Mouse (Mus musculus) forebrain, embryonic 10.5 days (tissue): ENCODE measurements at regions not wholly inside any gene's neighbourhood (a gene's known extent, or its start where the extent isn't known, plus 50 kb on each side); places are given as distances from the start of the nearest gene placed in this dataset.

Source experiments
- DNase-seq: peaks from one replicate; pipeline ENCODE4 v3.0.0-alpha.2; 2017; ENCODE audit warnings: low spot score; ENCODE audit errors: extremely low spot score
- H3K27ac ChIP-seq: fragments of 300-500 bp; sonication (generic); 2 replicates; pipeline ENCODE4 v1.5.1; 2016; ENCODE audit warnings: mild to moderate bottlenecking
- H3K27me3 ChIP-seq: fragments of 300-500 bp; sonication (generic); 2 replicates; pipeline ENCODE4 v1.6.1; 2016; ENCODE audit warnings: mild to moderate bottlenecking; ENCODE audit not compliant: poor library complexity, severe bottlenecking
- H3K36me3 ChIP-seq: fragments of 300-500 bp; sonication (generic); replicated peaks from 2 replicates; pipeline ENCODE4 v1.6.1; 2016; ENCODE audit warnings: mild to moderate bottlenecking, moderate library complexity
- H3K4me1 ChIP-seq: fragments of 300-500 bp; sonication (generic); 2 replicates; pipeline ENCODE4 v1.6.1; 2016
- H3K4me3 ChIP-seq: fragments of 300-500 bp; sonication (generic); 2 replicates; pipeline ENCODE4 v1.5.1; 2016; ENCODE audit warnings: mild to moderate bottlenecking, moderate library complexity
- H3K9me3 ChIP-seq: fragments of 300-500 bp; sonication (generic); 2 replicates; pipeline ENCODE4 v1.6.1; 2016; ENCODE audit warnings: mild to moderate bottlenecking, moderate library complexity
- WGBS: fragments of 180-500 bp; shearing (Covaris S2); methylation state at CpG from one replicate; pipeline ENCODE4 v1.1.7; 2016; 5-methylcytosine and 5-hydroxymethylcytosine counted together

DNA sequence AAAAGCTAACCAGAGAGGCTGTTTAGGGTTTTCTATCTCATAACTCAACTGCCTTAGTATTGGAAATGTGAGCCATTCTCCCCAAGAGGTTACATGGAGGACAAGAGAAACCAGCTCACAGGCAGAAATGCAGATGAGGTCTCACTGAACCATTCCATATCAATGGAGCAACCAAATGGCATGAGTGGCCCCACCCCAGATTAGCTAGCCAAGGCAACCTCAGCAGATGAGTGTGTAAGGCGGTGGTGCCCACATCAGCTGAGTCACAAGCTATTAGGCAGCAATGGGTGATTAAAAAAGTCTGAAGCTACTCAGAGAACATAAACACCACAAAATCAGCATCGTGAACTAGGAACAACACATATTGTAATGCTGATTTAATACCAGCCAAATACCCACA lies 133.2 kb downstream of the Lpin1 start:
- Histone ChIP-seq H3K27ac (no peak overlapping the region), H3K36me3 (no peaks in the 10 kb centered on the region), H3K4me1 (no peaks in the 10 kb centered on the region), H3K9me3 (no peaks in the 10 kb centered on the region), H3K27me3 (no peaks in the 10 kb centered on the region), H3K4me3 (no peak overlapping the region)
- no peak for DNase-seq
- WGBS: 89% methylated on average over 2 of the region's 2 CpGs

DNA sequence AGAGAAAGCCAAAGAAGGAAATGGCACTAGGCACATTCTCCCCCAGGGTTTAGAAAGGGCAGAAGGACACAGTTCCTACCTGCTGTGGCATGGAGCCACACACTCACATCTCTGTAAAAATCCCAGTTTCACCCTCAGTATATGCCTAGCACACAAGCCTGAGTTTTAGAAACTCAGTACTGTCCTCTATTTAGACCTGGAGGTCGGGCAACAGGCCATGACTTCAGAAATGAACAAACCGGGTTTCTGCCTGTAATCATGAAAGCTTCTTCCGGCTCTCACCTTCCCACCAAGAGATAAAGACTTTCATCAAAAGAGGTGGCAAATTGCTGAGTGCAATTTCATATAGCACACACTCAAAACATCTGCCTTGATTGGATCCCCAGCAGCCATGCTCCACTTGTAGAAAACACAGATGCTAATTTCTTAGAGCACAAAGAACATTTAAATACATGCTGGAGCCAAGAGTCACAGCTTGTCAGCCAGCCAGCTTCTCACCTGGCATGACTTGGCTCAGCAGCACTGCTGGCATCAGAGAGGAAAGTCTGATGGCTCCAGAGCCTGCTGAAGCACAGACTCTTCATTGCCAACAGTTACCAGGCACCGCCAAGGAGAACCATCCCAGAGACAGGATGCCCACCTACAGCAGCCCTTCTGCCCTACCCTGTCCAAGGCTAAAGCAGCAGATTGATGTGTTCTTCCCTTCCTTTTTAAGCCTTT lies 136.2 kb downstream of the Lpin1 start:
- H3K36me3 ChIP-seq: no peaks in the 10 kb centered on the region
- no peaks in the 10 kb centered on the region for H3K4me1 ChIP-seq
- WGBS: 84% methylated on average over 4 of the region's 4 CpGs
- DNase-seq: no peak
- H3K4me3 ChIP-seq: no peak overlapping the region
- no peaks in the 10 kb centered on the region for H3K9me3 ChIP-seq
- no peak overlapping the region for H3K27ac ChIP-seq
- H3K27me3 ChIP-seq: no peaks in the 10 kb centered on the region

DNA sequence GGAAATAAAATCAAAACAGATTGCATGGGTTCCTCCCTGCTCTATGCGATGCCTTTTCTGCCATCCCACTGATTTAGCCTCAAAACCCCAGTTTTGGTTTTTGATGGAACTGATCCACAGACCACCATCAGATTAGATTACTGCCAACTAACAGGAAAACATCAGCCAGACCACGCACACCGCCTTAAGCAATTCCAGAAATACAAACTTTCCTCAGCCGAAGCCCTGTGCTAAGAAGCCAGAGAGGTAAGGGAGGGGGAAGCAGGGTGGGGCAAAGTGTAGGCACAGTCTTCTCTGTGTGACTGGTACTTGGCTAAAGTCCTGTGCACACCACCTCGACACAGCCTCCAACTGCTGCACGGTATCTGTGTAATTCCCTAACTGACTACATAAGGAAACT lies 153.3 kb downstream of the Lpin1 start:
- DNase-seq: no peak
- 86% methylated on average over 6 of the region's 6 CpGs for WGBS

DNA sequence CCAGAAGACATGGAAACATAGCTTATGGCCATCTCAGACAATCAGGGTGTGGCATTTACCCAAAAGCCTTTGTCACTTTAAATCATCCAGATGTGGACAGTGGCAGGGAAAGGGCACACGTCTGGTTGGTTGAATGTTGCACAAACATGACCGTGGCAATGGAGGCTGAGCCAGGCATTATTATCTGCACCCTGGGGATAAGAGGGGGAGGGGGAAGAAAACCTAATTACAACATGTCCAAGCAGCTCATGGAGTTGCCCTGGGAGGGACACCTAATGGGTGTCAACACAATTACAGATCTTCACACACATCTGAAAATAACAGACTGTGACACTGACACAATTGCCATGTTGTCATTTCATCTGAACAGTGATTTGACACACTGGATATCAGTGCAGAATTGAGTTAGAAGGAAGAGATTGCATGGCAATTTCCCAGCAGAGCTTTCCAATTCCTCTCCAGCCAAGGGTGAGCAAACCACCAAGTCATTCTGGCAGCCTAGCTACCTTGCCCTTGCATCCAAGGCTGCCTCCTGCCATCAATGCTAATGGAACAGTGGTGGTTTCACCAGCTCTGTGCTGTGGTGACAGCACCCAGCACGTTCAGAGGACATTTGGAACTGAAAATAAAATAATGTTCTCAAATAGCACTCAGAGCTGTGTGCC lies 159.9 kb downstream of the Lpin1 start:
- 80% methylated on average over 3 of the region's 3 CpGs for WGBS
- no peaks in the 10 kb centered on the region for H3K27me3 ChIP-seq
- H3K9me3 ChIP-seq: no peaks in the 10 kb centered on the region
- no peak overlapping the region for H3K4me3 ChIP-seq
- no peak for DNase-seq
- H3K4me1 ChIP-seq: no peaks in the 10 kb centered on the region
- no peaks in the 10 kb centered on the region for H3K36me3 ChIP-seq
- no peak overlapping the region for H3K27ac ChIP-seq

More for the DNA sequence above, 153.3 kb downstream of the Lpin1 start:
- Histone ChIP-seq H3K27me3 (no peaks in the 10 kb centered on the region), H3K4me1 (no peaks in the 10 kb centered on the region), H3K4me3 (no peak overlapping the region), H3K9me3 (no peaks in the 10 kb centered on the region), H3K27ac (no peak overlapping the region), H3K36me3 (no peaks in the 10 kb centered on the region)

DNA sequence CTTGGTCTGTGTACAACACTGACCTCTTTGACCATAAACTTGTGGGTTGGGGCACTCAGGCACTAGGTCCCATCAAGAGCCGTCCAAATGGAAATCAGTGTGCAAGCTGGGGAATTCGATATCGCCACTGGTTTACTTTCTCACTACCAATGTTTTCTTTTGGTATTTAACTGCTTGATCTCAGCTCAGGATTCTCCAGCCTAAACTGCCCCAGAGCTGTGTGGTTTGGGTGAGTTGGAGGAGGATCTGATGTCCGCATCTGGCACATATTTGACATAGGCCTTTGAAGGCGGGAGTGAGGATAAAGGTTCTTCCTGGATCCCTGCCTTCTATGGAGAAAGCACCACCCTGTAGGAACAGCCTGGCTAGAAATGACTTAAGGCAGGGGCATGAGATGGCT lies 172.0 kb downstream of the Lpin1 start:
- Histone ChIP-seq H3K27ac (no peak overlapping the region), H3K27me3 (no peaks in the 10 kb centered on the region), H3K4me3 (no peak overlapping the region), H3K36me3 (no peaks in the 10 kb centered on the region), H3K4me1 (peaks cover 4% of the 10 kb centered on the region; the same call in 1 of the 2 replicates), H3K9me3 (no peaks in the 10 kb centered on the region)
- WGBS: 78% methylated on average over 5 of the region's 5 CpGs
- no peak for DNase-seq

DNA sequence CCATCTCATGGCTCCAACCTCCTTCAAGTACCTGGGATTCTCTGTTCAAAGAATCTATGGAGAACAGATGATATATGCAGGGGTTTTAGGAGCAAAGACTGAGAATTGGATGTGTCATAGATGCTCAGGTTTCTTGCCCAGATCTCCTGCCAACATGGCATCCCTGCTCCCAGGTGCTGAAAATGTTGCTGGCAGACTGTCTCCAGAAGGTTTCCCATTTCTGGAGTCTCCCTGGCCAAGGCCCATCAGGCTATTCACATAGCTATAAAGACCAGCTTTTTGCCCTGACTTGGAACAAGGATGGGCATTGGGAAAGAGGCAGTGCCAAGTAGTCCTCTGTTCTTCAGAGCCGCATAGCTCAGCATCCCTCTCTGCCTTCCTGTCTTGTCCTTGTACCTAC lies 173.8 kb downstream of the Lpin1 start:
- H3K27ac ChIP-seq: no peak overlapping the region
- no peak for DNase-seq
- peaks cover 4% of the 10 kb centered on the region; the same call in 1 of the 2 replicates for H3K4me1 ChIP-seq
- 95% methylated on average over 1 of the region's 1 CpGs for WGBS
- no peaks in the 10 kb centered on the region for H3K9me3 ChIP-seq
- H3K36me3 ChIP-seq: no peaks in the 10 kb centered on the region
- H3K27me3 ChIP-seq: no peaks in the 10 kb centered on the region
- H3K4me3 ChIP-seq: no peak overlapping the region

DNA sequence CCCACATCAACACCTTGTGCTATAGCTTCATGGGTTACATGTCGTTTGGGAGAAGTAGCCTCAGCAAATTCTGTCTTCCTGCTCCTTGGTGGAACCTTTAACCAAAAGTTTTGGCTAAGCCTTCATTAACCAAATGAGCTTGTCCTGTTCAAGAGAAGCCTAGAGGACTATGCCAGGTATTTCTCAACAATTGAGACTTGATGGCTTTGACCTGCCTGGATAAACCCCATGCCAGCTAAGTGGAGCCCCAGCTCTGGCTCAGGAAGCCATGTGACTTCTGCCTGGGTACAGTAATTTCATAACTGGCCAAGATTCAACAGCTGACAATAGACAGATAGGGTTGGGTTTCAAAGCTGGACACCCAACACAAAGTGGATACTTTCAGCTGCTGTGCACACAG lies 174.5 kb downstream of the Lpin1 start:
- no peaks in the 10 kb centered on the region for H3K9me3 ChIP-seq
- no peak overlapping the region for H3K4me3 ChIP-seq
- no peaks in the 10 kb centered on the region for H3K27me3 ChIP-seq
- WGBS: 76% methylated on average over 1 of the region's 1 CpGs
- H3K36me3 ChIP-seq: no peaks in the 10 kb centered on the region
- peaks cover 4% of the 10 kb centered on the region; the same call in 1 of the 2 replicates for H3K4me1 ChIP-seq
- H3K27ac ChIP-seq: no peak overlapping the region
- no peak for DNase-seq

DNA sequence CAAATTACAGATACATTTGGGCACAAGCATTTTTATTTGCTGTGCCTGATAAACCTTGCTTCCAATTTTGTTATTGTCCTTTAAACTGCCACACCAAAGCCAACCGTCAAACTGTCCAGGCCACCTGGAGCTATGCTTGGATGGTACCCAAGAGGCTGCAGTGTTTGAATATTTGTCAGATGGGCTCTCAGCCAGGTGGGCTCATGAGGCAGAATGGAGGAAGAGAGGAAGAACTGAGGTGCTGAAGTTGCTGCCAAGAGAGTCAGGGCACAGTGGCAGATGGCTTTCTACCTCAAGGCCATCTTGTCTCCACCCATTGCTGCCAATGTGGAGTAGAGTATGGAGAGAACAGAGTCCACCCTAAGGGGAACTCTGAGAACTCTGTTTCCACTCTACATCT lies 176.0 kb downstream of the Lpin1 start:
- Histone ChIP-seq H3K9me3 (no peaks in the 10 kb centered on the region), H3K4me3 (no peak overlapping the region), H3K4me1 (peaks cover 4% of the 10 kb centered on the region; the same call in 1 of the 2 replicates), H3K36me3 (no peaks in the 10 kb centered on the region), H3K27me3 (no peaks in the 10 kb centered on the region), H3K27ac (no peak overlapping the region)
- no peak for DNase-seq
- WGBS: 95% methylated on average over 1 of the region's 1 CpGs

DNA sequence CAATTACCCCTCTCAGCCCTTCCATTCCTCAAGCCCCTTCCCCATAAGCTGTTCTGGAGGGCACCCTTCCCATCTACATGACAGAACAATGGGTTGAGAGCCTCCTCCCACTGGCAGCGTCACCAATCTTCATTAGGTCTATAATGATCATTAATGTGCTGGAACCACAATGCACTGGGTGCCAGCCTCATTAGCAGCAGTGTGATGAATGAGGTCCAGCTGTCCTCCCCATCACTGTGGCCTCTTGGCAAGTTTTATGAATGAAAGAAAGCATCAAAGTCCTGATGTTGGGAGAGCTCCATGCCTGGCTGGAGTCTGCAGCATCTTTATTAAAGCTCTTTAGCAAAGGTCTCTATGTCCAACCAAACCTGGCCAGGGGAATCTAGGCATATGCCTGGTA lies 176.5 kb downstream of the Lpin1 start:
- Histone ChIP-seq H3K27me3 (no peaks in the 10 kb centered on the region), H3K4me1 (peaks cover 4% of the 10 kb centered on the region; the same call in 1 of the 2 replicates), H3K9me3 (no peaks in the 10 kb centered on the region), H3K4me3 (no peak overlapping the region), H3K36me3 (no peaks in the 10 kb centered on the region), H3K27ac (no peak overlapping the region)
- DNase-seq: no peak
- 60% methylated on average over 1 of the region's 1 CpGs for WGBS

DNA sequence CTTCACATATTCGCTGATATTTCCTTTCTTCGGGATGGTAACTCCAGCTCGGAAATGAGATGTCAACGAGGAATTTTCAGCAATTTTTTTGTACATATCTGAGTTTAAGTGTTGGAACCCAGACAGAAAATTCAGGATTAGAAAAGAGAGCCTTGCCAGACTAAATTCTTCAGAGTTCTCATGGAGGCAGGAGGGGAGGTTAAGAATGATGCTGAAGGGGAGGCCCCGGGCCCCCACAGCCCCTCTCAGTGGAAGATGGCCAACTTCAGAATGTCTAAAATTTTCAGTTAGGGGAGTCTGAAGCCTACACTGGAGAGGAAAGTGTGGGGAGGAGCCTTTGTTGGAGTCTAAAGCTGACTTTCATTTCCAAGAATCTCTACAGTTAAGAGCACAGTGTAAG lies 184.8 kb downstream of the Lpin1 start:
- no peak overlapping the region for H3K27ac ChIP-seq
- no peaks in the 10 kb centered on the region for H3K36me3 ChIP-seq
- H3K27me3 ChIP-seq: no peaks in the 10 kb centered on the region
- no peaks in the 10 kb centered on the region for H3K9me3 ChIP-seq
- H3K4me3 ChIP-seq: no peak overlapping the region
- no peak for DNase-seq
- H3K4me1 ChIP-seq: no peaks in the 10 kb centered on the region
- WGBS: 91% methylated on average over 5 of the region's 5 CpGs

DNA sequence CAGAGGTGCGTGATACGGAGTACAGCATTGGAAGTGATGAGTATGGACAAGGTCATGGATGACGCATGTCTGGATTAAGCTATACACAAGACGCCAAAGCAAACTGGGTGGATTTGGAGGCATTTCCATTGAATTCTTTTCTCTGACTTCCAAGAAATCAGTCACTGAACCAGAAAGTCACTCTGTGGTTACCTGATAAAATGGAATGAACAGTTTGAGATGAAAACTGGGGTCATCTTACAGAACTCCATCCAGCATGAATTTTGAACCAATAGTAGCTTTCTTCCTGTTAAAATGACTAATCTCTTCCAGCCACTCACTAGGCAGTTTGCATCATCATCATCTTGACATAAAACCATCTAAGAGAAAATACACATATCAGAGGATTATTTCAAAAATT lies 186.2 kb downstream of the Lpin1 start:
- Histone ChIP-seq H3K27me3 (no peaks in the 10 kb centered on the region), H3K36me3 (no peaks in the 10 kb centered on the region), H3K27ac (no peak overlapping the region), H3K9me3 (no peaks in the 10 kb centered on the region), H3K4me3 (no peak overlapping the region), H3K4me1 (no peaks in the 10 kb centered on the region)
- WGBS: 92% methylated on average over 4 of the region's 4 CpGs
- DNase-seq: no peak

DNA sequence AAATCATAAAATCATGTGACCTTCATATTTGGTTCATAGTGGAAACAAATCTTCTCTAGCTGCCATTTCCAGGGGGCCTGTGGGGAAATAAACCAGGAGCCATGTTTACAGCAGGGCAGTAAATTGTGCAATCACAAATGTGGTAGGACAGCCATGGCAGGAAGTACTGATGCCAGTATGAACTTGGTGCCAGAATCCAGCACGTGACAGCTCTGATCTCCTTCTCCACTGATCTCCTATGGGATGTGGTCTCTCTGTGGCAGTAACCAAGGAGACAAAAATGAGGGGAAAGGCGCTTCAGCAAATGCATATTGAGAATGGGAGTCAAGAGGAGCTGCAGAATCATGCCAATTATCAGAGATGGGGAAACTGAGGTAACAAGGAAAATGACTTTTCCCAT lies 215.0 kb downstream of the Lpin1 start:
- Histone ChIP-seq H3K9me3 (no peaks in the 10 kb centered on the region), H3K27ac (no peak overlapping the region), H3K4me1 (no peaks in the 10 kb centered on the region), H3K4me3 (no peak overlapping the region), H3K27me3 (no peaks in the 10 kb centered on the region), H3K36me3 (no peaks in the 10 kb centered on the region)
- WGBS: 82% methylated on average over 2 of the region's 2 CpGs
- DNase-seq: no peak

DNA sequence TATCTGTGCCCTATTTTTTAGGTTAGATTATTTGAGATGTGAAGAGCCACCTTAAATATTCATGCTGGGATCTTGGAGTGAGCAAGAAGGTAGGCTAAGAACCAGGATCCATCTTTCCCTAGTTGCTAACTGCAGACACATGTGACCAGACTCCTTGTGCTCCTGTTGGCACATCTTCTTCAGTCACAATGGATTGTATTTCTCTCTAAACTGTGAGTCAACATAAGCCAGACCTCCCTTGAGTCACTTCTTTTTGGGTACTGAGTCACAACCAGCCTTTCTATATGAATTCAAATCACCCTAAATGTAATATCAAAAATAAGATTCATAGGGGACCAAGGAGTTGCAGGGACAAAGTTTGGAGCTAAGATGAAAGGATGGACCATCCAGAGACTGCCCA lies 217.9 kb downstream of the Lpin1 start:
- Histone ChIP-seq H3K27me3 (no peaks in the 10 kb centered on the region), H3K27ac (no peak overlapping the region), H3K4me3 (no peak overlapping the region), H3K36me3 (no peaks in the 10 kb centered on the region), H3K9me3 (no peaks in the 10 kb centered on the region), H3K4me1 (no peaks in the 10 kb centered on the region)
- no peak for DNase-seq
